Mouse (Mus musculus): Measurements from ENCODE around the gene Sf3b1. TPM values are rescaled to one million over a fixed set of nuclear protein-coding genes. Genes with fewer than 3 reads are reported as not detected.
"Not testable (repeated sequence)": the region's sequence is repeated elsewhere in the genome, so short reads cannot be mapped to it uniquely, and the experiment has no call there.

Sf3b1 gene
- polyA plus RNA-seq, 1 experiment from 2014 or later: 130 TPM

DNA sequence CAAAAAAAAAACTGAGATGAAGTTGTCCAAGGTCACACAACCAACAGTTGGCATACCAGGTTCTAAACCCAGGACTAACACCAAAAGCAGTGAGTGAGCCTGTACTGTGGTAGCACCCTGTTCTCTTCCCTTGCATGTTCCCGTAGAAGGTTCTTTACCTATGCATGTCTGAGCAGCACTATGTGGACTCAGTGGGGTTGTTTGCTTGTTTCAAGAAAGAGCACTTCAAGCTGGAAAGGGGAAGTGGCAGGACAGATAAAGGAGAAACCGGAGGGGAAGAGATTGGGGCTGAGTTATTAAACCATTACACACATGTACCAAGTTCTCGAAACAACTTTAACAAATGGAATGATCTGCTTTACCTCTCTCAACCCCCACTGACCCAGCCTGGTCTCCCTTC, 44.6 kb downstream of the Sf3b1 start:
- Histone ChIP-seq H3K9me3 (replicated peaks) (no peaks in the 10 kb centered on the region), H3K4me1 (replicated peaks) (no peaks in the 10 kb centered on the region), H3K4me3 (replicated peaks) (no peak overlapping the region), H3K4me2 (no peak overlapping the region), H3K27ac (replicated peaks) (no peak overlapping the region), H3K27me3 (no peaks in the 10 kb centered on the region), H3K36me3 (replicated peaks) (peaks cover 32% of the 10 kb centered on the region), H3K9ac (no peak overlapping the region)
- 37% methylated on average over 3 of the region's 3 CpGs for WGBS (ENCODE audit: insufficient replicate concordance)
- ATAC-seq (ENCODE audit: insufficient read depth): no peak

DNA sequence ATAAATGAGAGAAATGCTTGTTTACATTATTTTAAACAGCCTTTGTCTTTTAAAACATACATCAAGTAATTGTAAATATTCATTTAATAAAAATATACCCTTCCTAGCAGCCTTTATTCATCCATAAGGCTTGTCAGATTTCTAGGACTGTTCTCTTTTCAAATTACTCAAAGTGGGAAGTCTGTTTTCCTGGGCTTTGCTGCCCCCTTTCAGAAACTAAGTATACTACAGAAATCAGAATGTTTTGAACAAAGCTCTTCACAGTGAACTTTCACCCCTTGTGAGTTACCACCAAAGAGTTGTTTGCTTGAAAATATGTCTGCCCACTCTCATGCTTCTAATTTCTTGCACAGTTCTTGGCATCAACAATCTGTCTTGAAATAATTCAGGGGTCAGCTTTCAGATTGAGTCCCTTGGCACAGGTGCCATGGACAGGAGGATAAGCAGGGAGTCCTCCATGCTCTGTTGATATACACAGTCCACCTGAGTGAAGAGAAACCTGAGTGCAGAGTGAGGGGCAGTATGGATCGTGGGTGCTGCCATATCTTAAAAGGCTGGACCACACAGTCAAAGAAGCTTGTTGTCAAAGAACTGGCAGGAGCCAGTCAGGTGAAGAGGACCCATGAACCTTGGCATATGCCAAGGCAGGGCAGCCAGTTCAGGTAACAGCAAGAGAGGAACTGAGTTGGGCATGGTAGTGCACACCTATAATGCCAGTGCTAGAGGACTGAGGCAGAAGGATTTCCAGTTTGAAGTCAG, 47.9 kb downstream of the Sf3b1 start:
- H3K4me2 ChIP-seq: no peak overlapping the region
- H3K9ac ChIP-seq: no peak overlapping the region
- H3K9me3 ChIP-seq (replicated peaks): no peaks in the 10 kb centered on the region
- H3K27ac ChIP-seq (replicated peaks): no peak overlapping the region
- ATAC-seq (ENCODE audit: insufficient read depth): no peak
- WGBS (ENCODE audit: insufficient replicate concordance): 33% methylated on average over 1 of the region's 1 CpGs
- H3K27me3 ChIP-seq: no peaks in the 10 kb centered on the region
- H3K36me3 ChIP-seq (replicated peaks): peaks cover 4% of the 10 kb centered on the region
- H3K4me3 ChIP-seq (replicated peaks): no peak overlapping the region
- H3K4me1 ChIP-seq (replicated peaks): no peaks in the 10 kb centered on the region

DNA sequence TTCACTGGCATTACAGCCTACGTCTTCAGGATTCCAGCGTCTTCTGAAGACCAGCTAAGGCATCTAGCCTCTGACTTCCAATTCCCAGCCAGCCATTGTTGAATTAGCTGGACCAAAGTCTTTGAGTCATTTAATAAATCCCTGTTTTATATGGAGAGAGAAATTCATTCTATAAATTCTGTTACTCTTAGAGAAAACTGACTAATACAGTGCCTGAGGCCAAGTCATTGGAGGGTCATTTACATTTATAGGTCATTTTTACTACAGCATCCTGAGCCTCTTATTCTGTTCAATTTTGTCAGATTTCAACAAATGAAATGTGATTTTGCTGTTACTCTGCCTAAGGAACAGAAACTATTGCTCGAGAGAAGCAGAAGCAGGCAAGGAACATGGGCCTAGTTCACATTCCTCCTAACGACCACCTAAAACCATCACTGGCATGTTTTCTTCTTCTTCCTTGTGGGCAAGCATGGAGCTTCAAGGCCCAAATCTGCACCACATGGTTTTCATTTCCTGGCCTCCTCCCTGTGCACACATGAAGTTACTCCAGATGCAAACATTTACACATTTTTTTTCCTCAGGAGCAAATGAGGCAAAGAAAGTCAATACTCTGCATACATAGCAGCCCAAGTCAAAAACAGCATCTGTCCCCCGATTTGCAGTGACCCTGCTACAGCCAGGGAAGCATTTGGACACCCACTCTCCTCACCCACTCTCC, 55.4 kb downstream of the Sf3b1 start:
- H3K9ac ChIP-seq: no peak overlapping the region
- no peak for ATAC-seq (ENCODE audit: insufficient read depth)
- no peaks in the 10 kb centered on the region for H3K9me3 ChIP-seq (replicated peaks)
- H3K27me3 ChIP-seq: no peaks in the 10 kb centered on the region
- no peaks in the 10 kb centered on the region for H3K4me1 ChIP-seq (replicated peaks)
- H3K4me2 ChIP-seq: no peak overlapping the region
- no peaks in the 10 kb centered on the region for H3K36me3 ChIP-seq (replicated peaks)
- 59% methylated on average over 5 of the region's 5 CpGs for WGBS (ENCODE audit: insufficient replicate concordance)
- H3K4me3 ChIP-seq (replicated peaks): no peak overlapping the region
- H3K27ac ChIP-seq (replicated peaks): no peak overlapping the region

DNA sequence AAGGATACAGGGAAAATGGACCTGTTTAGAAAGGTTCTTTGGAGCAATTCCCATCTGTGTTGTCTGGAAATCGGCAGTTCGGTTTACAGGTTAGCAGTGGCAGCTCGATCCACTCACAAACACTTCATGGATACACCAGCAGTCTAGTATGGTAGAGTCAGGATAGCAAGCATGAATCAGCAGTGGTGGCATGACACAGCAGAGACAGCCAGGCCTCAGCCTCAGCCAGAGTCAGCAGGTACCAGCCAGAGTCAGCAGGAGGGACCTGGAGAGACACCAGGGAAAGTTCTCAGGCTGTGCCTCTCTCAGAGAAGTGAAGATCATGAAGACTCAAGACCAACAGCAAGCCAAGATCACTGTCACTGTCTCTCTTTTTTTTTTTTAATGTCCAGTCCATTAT, 60.4 kb downstream of the Sf3b1 start:
- Histone ChIP-seq H3K4me1 (replicated peaks) (no peaks in the 10 kb centered on the region), H3K36me3 (replicated peaks) (no peaks in the 10 kb centered on the region), H3K27ac (replicated peaks) (no peak overlapping the region), H3K9ac (no peak overlapping the region), H3K4me2 (no peak overlapping the region), H3K9me3 (replicated peaks) (no peaks in the 10 kb centered on the region), H3K4me3 (replicated peaks) (no peak overlapping the region), H3K27me3 (no peaks in the 10 kb centered on the region)
- ATAC-seq (ENCODE audit: insufficient read depth): peak; percentile 89
- WGBS (ENCODE audit: insufficient replicate concordance): 69% methylated on average over 3 of the region's 3 CpGs

DNA sequence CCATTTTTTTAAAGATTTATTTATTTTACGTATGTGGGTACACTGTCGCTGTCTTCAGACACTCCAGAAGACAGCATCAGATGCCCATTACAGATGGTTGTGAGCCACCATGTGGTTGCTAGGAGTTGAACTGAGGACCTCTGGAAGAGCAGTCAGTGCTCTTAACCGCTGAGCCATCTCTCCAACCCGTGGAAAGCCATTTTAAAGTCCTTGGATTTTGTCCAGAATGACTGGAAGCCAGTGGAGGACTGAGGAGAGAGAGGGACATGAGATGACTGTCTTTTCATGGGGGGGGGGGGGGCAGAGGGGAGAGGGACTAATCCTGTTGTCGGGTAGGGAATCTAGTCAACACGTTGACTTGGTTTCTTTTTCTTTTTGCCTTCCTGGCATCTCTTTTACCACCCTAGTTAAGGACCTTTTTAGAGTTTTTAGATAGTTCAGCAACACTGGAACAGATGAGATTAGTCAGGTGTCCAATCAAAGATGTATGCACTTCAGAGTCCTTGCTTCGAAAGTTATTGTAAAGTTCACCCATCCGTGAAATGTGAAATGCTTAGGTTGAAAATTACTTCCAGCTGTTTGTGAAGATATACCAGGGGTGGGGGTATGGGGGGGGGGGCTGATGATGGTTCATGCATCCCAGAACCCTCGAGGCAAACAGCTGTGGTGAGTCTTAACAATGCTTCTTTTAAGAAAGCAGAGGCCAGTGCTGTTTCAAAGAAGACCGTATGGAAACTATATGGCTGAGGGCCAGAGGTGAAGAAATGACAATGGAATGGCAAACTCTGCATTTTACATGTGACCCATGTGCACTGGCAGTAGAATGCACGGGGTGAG, 61.9 kb downstream of the Sf3b1 start:
- no peak overlapping the region for H3K27ac ChIP-seq (replicated peaks)
- WGBS (ENCODE audit: insufficient replicate concordance): 62% methylated on average over 11 of the region's 11 CpGs

DNA sequence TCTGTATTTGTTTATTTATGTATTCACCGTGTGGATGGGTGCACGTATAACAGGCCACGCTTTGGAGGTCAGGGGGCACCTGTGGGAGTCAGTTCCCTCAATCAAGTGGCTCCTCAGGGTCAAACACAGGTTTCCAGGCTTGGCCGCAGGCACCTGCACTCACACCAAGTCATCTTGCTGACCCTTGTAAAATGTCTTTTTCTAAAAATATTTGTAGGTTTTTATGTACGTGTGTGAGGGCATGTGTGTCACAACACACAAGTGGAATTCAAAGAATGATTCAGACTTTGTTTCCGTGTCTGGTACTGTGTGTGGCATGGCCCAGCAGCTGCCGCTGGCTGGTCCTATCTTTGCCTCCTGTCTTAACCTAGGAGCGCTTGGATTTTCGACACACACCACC, 65.6 kb downstream of the Sf3b1 start:
- H3K27ac ChIP-seq (replicated peaks): no peak overlapping the region
- 68% methylated on average over 9 of the region's 9 CpGs for WGBS (ENCODE audit: insufficient replicate concordance)
- no peaks in the 10 kb centered on the region for H3K36me3 ChIP-seq (replicated peaks)
- H3K27me3 ChIP-seq: no peaks in the 10 kb centered on the region
- ATAC-seq (ENCODE audit: insufficient read depth): no peak
- no peak overlapping the region for H3K4me3 ChIP-seq (replicated peaks)
- no peak overlapping the region for H3K4me2 ChIP-seq
- H3K9me3 ChIP-seq (replicated peaks): no peaks in the 10 kb centered on the region
- no peaks in the 10 kb centered on the region for H3K4me1 ChIP-seq (replicated peaks)
- H3K9ac ChIP-seq: no peak overlapping the region

More for the DNA sequence above, 61.9 kb downstream of the Sf3b1 start:
- Histone ChIP-seq H3K27me3 (no peaks in the 10 kb centered on the region), H3K9ac (no peak overlapping the region), H3K36me3 (replicated peaks) (no peaks in the 10 kb centered on the region), H3K4me2 (no peak overlapping the region), H3K4me3 (replicated peaks) (no peak overlapping the region), H3K9me3 (replicated peaks) (no peaks in the 10 kb centered on the region), H3K4me1 (replicated peaks) (no peaks in the 10 kb centered on the region)
- no peak for ATAC-seq (ENCODE audit: insufficient read depth)

DNA sequence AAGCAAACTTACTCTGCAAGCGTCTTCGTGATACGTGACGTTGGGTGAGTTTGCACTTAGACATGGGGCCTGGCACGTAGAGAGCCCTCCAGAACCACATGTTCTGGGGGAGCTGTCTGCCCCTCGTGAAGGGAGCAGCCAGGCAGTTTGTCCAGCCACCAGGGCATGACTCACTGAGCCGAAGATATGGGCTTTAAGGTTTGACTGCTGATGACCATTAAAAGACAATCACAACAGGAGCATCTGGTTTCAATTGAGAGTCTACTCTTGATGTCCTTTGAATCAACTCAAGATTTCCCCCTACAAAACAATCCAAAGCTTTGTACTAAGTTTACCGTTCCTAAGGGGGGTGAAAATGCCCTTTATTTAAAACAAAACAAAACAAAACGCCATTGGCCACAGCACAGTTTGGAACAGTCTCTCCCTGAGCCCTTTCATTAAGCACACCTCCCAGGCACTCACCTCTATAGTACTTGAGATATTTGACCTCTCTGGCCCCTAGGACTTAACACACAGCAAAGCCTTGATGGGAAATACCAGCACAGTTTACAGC, 66.6 kb downstream of the Sf3b1 start:
- Histone ChIP-seq H3K27me3 (no peaks in the 10 kb centered on the region), H3K4me1 (replicated peaks) (no peaks in the 10 kb centered on the region), H3K36me3 (replicated peaks) (no peaks in the 10 kb centered on the region), H3K27ac (replicated peaks) (no peak overlapping the region), H3K4me2 (no peak overlapping the region), H3K9me3 (replicated peaks) (no peaks in the 10 kb centered on the region), H3K4me3 (replicated peaks) (no peak overlapping the region), H3K9ac (no peak overlapping the region)
- no peak for ATAC-seq (ENCODE audit: insufficient read depth)
- 72% methylated on average over 9 of the region's 9 CpGs for WGBS (ENCODE audit: insufficient replicate concordance)

DNA sequence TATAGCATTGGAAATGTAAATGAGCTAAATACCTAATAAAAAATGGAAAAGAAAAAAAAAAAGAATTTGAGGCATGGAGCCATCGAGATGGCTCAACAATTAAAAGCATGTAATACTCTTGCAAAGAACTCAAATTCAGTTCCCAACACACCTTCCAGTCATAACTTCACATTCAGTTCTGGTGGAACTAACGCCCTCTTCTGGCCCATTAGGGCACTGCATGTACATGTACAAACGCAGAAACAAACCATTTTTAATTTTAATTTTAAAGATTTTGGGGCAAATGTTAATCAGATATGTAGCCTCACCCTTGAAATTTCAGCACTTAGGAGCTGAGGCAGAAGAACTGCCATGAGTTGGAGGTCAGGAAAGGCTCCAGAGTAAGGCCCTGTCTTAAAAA, 68.8 kb downstream of the Sf3b1 start:
- no peak overlapping the region for H3K27ac ChIP-seq (replicated peaks)
- H3K36me3 ChIP-seq (replicated peaks): no peaks in the 10 kb centered on the region
- 43% methylated on average over 3 of the region's 3 CpGs for WGBS (ENCODE audit: insufficient replicate concordance)
- no peak overlapping the region for H3K9ac ChIP-seq
- no peak for ATAC-seq (ENCODE audit: insufficient read depth)
- H3K9me3 ChIP-seq (replicated peaks): no peaks in the 10 kb centered on the region
- no peaks in the 10 kb centered on the region for H3K27me3 ChIP-seq
- H3K4me3 ChIP-seq (replicated peaks): no peak overlapping the region
- no peak overlapping the region for H3K4me2 ChIP-seq
- no peaks in the 10 kb centered on the region for H3K4me1 ChIP-seq (replicated peaks)

DNA sequence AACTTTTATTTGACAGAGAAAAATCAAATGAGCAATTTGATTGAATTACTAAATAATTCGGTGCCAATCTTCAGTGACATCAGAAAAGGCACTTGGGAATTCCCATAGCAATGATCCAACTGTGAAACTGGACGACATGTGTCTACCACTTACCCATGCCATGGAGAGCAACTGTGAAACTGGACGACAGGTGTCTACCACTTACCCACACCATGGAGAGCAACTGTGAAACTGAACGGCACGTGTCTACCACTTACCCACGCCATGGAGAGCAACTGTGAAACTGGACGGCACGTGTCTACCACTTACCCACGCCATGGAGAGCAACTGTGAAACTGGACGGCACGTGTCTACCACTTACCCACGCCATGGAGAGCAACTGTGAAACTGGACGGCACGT, 70.3 kb downstream of the Sf3b1 start:
- not testable (repeated sequence) for H3K36me3 ChIP-seq (replicated peaks); H3K9me3 ChIP-seq (replicated peaks); ATAC-seq (ENCODE audit: insufficient read depth); H3K27me3 ChIP-seq; H3K4me3 ChIP-seq (replicated peaks); H3K4me1 ChIP-seq (replicated peaks); H3K4me2 ChIP-seq; H3K27ac ChIP-seq (replicated peaks); H3K9ac ChIP-seq
- WGBS (ENCODE audit: insufficient replicate concordance): 77% methylated on average over 14 of the region's 14 CpGs

DNA sequence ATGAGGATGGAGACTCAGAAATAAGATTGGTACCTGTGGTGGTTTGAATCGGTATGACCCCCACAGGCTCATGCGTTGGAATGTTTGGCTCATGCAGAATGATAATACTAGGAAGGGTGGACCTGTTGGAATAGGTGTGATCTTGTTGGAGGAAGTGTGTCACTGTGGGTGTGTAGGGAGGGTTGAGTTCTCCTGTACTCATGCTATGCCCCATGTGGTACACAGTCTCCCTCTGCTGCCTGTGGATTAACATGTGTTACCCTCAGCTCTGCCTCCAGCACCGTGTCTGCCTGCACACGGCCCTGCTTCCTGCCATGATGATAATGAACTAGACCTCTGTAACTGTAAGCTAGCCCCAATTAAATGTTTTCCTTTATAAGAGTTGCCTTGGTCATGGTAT, 72.4 kb downstream of the Sf3b1 start:
- 53% methylated on average over 4 of the region's 4 CpGs for WGBS (ENCODE audit: insufficient replicate concordance)
- H3K9me3 ChIP-seq (replicated peaks): no peaks in the 10 kb centered on the region
- ATAC-seq (ENCODE audit: insufficient read depth): no peak
- no peaks in the 10 kb centered on the region for H3K36me3 ChIP-seq (replicated peaks)
- no peaks in the 10 kb centered on the region for H3K27me3 ChIP-seq
- no peak overlapping the region for H3K4me2 ChIP-seq
- no peak overlapping the region for H3K4me3 ChIP-seq (replicated peaks)
- H3K9ac ChIP-seq: no peak overlapping the region
- no peaks in the 10 kb centered on the region for H3K4me1 ChIP-seq (replicated peaks)
- H3K27ac ChIP-seq (replicated peaks): no peak overlapping the region

DNA sequence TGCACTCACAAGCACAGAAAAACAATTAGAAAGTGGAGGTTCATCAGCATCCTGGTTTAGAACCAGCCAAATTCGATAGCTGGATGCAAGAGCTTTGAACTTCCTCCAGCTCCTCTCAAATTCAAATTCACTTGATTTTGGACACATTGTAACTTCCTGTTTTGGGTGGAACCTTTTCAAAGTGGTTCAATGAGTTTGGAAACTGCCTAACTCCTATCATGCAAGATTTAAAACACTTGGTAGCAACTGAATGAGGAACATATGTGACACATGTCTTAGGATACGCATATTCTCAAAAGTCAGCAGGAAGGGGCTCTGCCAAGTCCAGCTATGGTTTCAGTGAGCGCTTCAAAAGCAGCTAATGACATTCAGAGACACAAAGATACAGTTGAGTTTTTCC, 82.6 kb downstream of the Sf3b1 start:
- Histone ChIP-seq H3K27ac (replicated peaks) (no peak overlapping the region), H3K4me2 (no peak overlapping the region), H3K9me3 (replicated peaks) (no peaks in the 10 kb centered on the region), H3K9ac (no peak overlapping the region), H3K27me3 (no peaks in the 10 kb centered on the region), H3K4me3 (replicated peaks) (no peak overlapping the region), H3K36me3 (replicated peaks) (no peaks in the 10 kb centered on the region), H3K4me1 (replicated peaks) (no peaks in the 10 kb centered on the region)
- no peak for ATAC-seq (ENCODE audit: insufficient read depth)
- WGBS (ENCODE audit: insufficient replicate concordance): 49% methylated on average over 3 of the region's 3 CpGs
